Mouse (Mus musculus) spleen, adult 18-20 months (tissue): ENCODE results near the gene Ywhah.
"Not testable (repeated sequence)": the region's sequence is repeated elsewhere in the genome, so short reads cannot be mapped to it uniquely, and the experiment has no call there.

Source experiments
- DNase-seq, 2 experiments: peaks; one replicate each; pipeline ENCODE4 v3.0.0; 2022; ENCODE audit warnings: mixed read lengths in 2 of 2

The Ywhah gene

DNA sequence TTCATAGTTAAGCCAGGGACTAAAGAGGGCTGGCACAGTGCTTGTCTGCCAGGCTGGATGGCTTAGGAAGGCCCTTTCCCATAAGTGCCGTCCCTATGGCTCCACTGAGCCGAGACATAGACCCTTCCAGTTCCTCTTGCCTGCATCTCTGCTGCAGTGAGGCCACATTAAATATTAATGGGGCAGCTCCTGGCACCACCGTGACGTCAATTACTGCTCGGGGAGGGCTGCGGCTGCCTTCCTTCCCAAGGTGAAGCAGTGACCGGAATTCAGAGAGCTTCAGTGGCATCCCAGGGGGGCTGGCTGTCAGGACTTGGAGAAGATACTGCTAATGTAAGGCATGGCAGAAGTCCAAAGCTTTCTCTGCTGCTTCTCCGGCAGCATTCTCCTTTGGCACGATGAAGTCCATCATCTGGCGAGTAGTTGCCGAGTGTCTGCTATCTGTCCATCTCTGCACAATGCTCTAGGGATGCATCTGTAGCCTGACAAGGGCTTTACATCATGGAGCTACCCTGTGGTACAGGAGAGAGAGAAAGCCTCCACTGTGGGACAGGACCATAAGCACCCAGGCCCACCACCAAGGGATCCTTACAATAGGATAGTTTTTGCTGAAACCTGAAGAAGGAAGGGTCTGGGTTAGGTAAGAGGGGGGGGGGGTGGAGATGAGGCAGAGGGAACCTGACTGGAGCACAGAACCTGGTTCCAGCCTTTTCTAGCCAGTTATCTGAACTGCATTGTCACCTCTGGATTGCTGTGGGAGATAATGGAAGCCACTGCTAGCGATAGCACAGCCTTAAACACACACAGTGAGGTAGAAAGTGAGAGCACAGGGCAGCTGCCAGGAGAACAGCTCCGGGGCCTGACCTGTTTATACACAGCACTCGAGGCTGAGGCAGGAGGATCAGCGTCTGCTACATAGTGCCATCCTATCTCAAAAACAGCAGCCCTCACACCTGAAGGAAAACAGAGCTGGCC is 7.2 kb upstream of the Ywhah start:
- DNase-seq, result no peak

GRCm38 (mm10) chr5:33014096-33014495 is 4.5 kb upstream of the Ywhah start:
- DNase-seq, result no peak

- no peak for DNase-seq
These were observed 3.0 kb upstream of the Ywhah start for GRCm38 (mm10) chr5:33015579-33015978.

DNA sequence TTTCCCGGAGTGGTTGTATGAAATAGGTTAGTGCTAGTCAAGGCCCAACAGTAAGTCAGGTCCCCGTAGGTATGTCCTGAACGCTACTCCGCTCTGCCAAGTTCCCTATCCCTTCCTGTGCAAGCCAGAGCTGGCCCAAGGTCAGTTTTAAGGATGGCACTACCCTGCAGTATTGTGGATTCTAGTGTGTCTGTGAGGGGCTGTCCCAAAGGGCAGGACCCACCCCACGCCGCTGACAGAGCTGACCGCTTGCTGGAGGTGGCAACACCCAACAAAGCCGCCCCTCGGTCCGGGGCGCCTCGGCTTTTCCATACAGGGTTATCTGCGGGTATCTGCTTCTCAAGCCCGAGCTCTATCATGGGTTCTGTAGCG is 441 bp upstream of the Ywhah start:
- no peak for DNase-seq

DNA sequence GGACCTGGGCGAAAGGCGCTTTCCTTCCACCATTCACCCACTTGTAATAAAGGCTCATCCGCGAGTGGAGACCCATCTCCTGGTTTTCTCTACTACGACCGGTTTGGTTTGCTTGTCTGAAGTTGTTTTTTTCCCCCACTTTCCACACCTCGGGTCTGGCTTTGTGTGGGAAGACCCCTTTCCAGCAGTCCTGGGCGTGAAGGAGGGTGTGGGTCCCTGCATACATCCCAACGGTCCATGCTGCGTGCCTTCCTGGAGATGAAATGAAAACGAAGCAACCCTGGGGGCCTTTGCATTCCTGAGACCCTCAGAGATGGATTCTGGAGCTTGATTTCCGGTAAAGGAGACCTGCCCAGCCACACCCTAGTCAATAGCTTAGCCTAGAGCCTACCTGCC is 808 bp downstream of the Ywhah start:
- no peak for DNase-seq

- peak in 1 of 2 experiments; percentile 46 for DNase-seq
These were observed 3.0 kb downstream of the Ywhah start for GRCm38 (mm10) chr5:33021622-33022021.

GRCm38 (mm10) chr5:33023337-33023736 is 4.7 kb downstream of the Ywhah start:
- no peak for DNase-seq

DNA sequence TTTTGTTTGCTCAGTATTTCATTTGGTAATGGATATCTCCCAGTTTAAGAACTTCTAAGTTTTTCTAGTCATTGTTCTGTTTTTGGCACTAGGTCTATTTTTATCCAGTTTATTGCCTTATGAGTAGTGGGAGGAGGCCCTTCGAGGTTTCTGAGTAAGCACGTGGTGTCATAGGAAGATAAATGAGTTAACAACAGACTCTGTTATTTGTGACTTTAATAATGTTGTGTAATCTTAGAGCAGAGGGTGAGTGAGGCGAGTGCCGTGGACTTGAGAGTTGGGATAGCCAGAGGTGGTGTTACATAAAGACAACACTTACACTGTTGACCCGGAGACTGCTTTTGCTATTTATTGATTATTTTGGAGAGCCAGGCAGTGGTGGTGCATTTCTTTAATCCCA is 5.9 kb downstream of the Ywhah start:
- no peak for DNase-seq

DNA sequence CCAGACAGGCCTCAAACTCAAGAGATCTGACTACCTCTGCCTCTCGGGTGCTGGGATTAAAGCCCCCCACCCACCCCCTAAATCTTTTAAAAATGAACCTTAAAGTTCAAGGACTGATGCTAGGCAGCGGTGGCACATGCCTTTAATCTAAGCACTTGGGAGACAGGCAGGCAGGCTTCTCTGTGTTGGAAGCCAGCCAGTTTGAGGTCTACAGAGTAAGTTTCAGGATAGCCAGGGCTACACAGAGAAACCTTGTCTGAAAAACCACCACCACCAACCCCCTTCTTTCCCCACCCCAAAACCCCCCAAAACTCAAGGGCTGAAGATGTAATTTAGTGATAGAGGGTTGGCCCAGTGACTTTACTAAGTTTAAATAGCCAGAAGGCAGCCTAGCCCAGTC is 10.0 kb downstream of the Ywhah start:
- no peak for DNase-seq

- no peak for DNase-seq
These were observed 12.0 kb downstream of the Ywhah start for GRCm38 (mm10) chr5:33030425-33031175.

DNA sequence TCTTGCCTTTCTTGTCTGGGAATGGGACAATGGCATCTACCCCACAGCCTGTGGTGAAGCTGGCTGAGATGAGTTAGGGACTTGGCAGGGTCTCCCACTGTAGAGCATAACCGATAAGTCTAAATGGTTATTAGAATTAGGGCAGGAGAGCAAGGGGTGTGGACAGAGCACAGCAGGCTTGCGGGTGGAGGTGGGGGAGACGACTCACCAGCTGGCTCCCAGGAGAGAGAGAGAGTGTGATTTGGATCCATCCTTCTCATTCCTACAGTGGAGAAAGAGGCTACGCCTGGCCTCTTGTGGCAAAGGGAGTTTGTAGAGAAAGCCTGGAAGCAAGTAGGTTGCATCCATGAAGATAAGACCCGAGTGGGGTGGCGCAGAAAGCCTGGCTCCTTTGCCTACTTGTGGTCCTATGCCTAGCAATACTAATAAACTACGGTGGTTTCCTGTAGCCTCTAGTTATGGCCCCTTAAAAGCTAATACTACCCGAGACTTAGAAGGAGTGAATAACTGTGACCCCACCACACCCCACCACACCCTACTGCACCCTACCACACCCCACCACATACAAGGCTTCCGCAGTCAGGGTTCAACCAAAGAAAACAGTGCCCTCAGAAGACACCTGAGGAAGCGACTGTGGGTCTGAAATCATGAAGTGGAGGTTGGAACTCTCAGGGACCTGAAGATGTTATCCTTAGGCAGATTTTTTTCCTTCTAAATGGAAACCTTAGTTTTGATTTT is 13.6 kb downstream of the Ywhah start:
- DNase-seq, result no peak

DNA sequence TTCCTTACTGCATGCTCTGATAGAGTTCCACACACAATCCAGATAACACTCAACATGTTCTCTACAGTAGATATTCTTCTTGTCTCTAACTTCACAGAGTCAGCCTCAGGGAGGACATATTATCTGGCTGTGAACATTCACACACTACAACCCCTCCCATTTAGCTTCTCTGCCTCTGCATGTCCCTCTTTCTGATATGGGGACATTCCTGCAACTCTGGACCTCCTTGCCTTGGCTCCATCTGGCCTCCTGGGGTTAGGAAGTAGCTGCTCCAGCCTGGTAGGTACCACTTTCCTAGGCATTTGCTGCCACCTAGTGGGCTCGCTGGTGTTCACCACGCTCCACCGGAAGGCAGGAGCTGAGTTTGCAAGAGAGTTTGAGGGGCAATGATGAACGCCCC is 14.5 kb downstream of the Ywhah start:
- DNase-seq, result peak; percentile 49 to 75

DNA sequence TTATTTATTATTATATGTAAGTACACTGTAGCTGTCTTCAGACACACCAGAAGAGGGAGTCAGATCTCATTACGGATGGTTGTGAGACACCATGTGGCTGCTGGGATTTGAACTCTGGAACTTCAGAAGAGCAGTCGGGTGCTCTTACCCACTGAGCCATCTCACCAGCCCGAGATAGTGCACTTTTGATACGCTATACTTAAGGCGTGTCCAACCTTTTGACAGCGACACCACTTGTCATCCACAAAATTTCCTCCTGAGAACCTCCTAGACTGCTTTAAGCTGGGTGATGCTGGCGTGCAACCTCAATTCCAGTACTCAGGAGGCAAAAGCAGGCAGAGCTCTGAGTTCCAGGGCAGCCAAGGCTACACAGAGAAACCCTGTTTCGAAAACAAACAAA is 15.0 kb downstream of the Ywhah start:
- not testable (repeated sequence) for DNase-seq

GRCm38 (mm10) chr5:33034100-33034499 is 15.5 kb downstream of the Ywhah start:
- DNase-seq, result no peak

GRCm38 (mm10) chr5:33034916-33035315 is 16.3 kb downstream of the Ywhah start:
- no peak for DNase-seq

DNA sequence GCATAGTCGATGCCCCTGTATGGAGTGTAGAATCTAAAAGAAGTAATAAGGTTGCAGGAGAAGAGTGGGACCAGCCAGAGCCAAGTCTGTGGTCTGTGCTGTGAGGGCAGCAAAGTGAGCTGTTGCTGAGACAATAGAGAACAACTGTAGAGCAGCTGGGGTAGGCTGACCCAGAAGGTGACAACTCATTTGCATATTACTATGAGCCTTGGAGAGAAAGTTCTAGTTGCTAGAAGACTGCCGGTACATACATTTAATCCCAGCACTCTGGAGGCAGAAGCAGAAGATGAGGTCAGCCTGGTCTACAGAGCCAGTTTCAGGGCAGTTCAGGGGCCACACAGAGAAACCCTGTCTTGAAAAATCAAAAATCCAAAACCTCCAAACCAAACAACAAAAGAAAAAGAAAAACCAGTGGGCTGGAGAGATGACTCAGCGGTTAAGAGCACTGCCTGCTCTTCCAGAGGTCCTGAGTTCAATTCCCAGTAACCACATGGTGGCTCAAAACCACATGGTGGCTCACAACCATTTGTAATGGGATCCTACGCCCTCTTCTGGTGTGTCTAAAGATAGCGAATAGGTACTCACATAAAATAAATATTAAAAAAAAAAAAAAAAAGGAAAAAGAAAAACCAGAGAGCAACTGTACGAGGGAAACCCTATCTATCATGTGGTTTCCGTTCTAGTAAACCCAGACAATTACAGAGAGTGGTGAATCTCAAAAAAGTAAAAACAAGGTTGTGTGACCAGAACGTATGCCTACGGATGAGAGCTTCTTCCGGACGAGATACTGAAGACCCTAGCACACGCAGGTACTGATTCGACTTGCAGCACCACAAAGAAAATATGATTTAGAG is 20.3 kb downstream of the Ywhah start:
- DNase-seq, result no peak

- DNase-seq, result peak; percentile 31 to 73
These were observed 20.9 kb downstream of the Ywhah start for GRCm38 (mm10) chr5:33039510-33039911.

GRCm38 (mm10) chr5:33040735-33041134 is 22.1 kb downstream of the Ywhah start:
- DNase-seq, result not testable (repeated sequence)

GRCm38 (mm10) chr5:33043397-33043796 is 24.8 kb downstream of the Ywhah start:
- DNase-seq, result no peak

- DNase-seq, result no peak
These were observed 26.2 kb downstream of the Ywhah start for GRCm38 (mm10) chr5:33044636-33045315.

DNA sequence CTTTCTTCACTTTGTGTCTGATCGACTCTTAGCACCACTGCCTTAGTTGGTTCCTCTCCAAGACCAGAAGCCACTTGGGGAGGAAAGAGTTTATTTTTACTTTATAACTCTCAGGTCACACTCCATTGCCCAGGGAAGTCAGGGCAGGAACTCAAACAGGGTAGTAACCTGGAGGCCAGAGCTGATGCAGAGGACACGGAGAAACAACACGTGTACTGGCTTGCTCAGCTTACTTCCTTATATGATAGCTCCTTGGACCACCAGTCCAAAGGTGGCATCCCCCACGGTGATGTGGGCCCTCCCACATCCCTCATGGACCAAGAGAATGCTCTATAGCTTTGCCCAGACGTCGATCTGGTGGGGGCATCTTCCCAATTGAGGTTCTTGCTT is 26.7 kb downstream of the Ywhah start:
- no peak for DNase-seq
